Mouse (Mus musculus): ENCODE results near the gene Pgpep1.

Gene Pgpep1

GRCm38 (mm10) chr8:70691230-70691629 is 31.0 kb upstream of the Pgpep1 start:
- DNase-seq (ENCODE audit: low spot score in 2 of 2), result no peak

- no peak for DNase-seq (ENCODE audit: low spot score in 2 of 2)
Measured at GRCm38 (mm10) chr8:70689892-70690390, 29.8 kb upstream of the Pgpep1 start.

- DNase-seq (ENCODE audit: low spot score in 2 of 2), result no peak
Measured at GRCm38 (mm10) chr8:70688136-70688535, 27.9 kb upstream of the Pgpep1 start.

- no peak for DNase-seq (ENCODE audit: low spot score in 2 of 2)
Measured at GRCm38 (mm10) chr8:70687576-70687975, 27.4 kb upstream of the Pgpep1 start.

- no peak for DNase-seq (ENCODE audit: low spot score in 2 of 2)
Measured at GRCm38 (mm10) chr8:70684291-70684690, 24.1 kb upstream of the Pgpep1 start.

GRCm38 (mm10) chr8:70682692-70683091 is 22.5 kb upstream of the Pgpep1 start:
- DNase-seq (ENCODE audit: low spot score in 2 of 2), result no peak

GRCm38 (mm10) chr8:70682193-70682592 is 22.0 kb upstream of the Pgpep1 start:
- DNase-seq (ENCODE audit: low spot score in 2 of 2), result no peak

GRCm38 (mm10) chr8:70681410-70681809 is 21.2 kb upstream of the Pgpep1 start:
- DNase-seq (ENCODE audit: low spot score in 2 of 2), result no peak

GRCm38 (mm10) chr8:70680039-70680438 is 19.9 kb upstream of the Pgpep1 start:
- no peak for DNase-seq (ENCODE audit: low spot score in 2 of 2)

- no peak for DNase-seq (ENCODE audit: low spot score in 2 of 2)
Measured at GRCm38 (mm10) chr8:70679404-70679803, 19.2 kb upstream of the Pgpep1 start.

- no peak for DNase-seq (ENCODE audit: low spot score in 2 of 2)
Measured at GRCm38 (mm10) chr8:70678679-70679078, 18.5 kb upstream of the Pgpep1 start.

- DNase-seq (ENCODE audit: low spot score in 2 of 2), result no peak
Measured at GRCm38 (mm10) chr8:70677451-70678080, 17.4 kb upstream of the Pgpep1 start.

GRCm38 (mm10) chr8:70675336-70675735 is 15.1 kb upstream of the Pgpep1 start:
- no peak for DNase-seq (ENCODE audit: low spot score in 2 of 2)

- DNase-seq (ENCODE audit: low spot score in 2 of 2), result no peak
Measured at GRCm38 (mm10) chr8:70674716-70675115, 14.5 kb upstream of the Pgpep1 start.

- DNase-seq (ENCODE audit: low spot score in 2 of 2), result no peak
Measured at GRCm38 (mm10) chr8:70674109-70674508, 13.9 kb upstream of the Pgpep1 start.

GRCm38 (mm10) chr8:70673079-70673856 is 13.1 kb upstream of the Pgpep1 start, which contains the start of gene Lsm4:
Gene Lsm4 (plus strand): TSS chr8:70673248.
- peak; percentile 92 to 96 for DNase-seq (ENCODE audit: low spot score in 2 of 2)

- DNase-seq (ENCODE audit: low spot score in 2 of 2), result no peak
Measured at GRCm38 (mm10) chr8:70672325-70673078, 12.3 kb upstream of the Pgpep1 start.

GRCm38 (mm10) chr8:70671615-70672324 is 11.6 kb upstream of the Pgpep1 start:
- DNase-seq (ENCODE audit: low spot score in 2 of 2), result no peak

- no peak for DNase-seq (ENCODE audit: low spot score in 2 of 2)
Measured at GRCm38 (mm10) chr8:70667071-70667470, 6.9 kb upstream of the Pgpep1 start.

- no peak for DNase-seq (ENCODE audit: low spot score in 2 of 2)
Measured at GRCm38 (mm10) chr8:70665599-70665998, 5.4 kb upstream of the Pgpep1 start.

GRCm38 (mm10) chr8:70664631-70665030 is 4.4 kb upstream of the Pgpep1 start:
- no peak for DNase-seq (ENCODE audit: low spot score in 2 of 2)

- no peak for DNase-seq (ENCODE audit: low spot score in 2 of 2)
Measured at GRCm38 (mm10) chr8:70663691-70664090, 3.5 kb upstream of the Pgpep1 start.

All from spleen, postnatal 14 days (tissue).